Mouse (Mus musculus) ovary, postnatal 36 days (tissue): Measurements from ENCODE around the gene C1qtnf3.

Source experiments
- DNase-seq: peaks from one replicate; pipeline ENCODE4 v3.0.0; 2022; ENCODE audit warnings: low spot score, mixed read lengths

Gene C1qtnf3

DNA sequence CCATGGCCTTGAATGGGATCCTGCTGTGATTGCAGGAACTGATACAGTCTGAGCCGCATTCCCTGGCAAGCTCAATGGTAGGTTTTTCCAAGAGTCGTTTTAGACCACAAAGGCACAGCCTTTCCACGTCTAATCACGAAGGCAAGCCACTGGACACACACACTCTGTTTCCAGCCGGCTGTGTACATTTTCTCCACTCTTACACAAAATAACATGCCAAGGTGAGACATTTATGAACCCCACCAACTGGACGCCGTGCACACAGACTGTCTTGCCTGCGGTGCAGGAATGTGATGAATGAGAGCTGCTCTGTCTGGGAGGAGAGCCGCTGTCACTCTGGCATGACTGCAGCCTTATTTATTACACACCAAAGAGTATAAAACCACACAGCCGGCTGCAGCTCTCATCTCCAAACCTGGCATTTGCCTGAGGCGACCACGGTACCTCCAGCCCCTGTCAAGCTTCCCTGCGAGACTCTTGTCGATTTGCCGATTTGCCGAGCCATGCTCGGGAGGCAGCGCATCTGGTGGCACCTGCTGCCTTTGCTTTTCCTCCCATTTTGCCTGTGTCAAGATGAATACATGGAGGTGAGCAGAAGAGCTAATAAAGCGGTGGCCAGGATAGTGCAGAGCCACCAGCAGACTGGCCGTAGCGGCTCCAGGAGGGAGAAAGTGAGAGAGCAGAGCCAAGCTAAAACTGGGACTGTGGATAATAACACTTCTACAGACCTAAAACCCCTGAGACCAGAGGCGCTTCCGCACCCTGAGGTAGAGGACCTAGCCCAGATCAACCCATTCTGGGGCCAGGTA lies at the start of gene C1qtnf3:
Gene C1qtnf3 (plus strand): TSS at position 382 of the 809 bp plus-strand sequence.
- no peak for DNase-seq

DNA sequence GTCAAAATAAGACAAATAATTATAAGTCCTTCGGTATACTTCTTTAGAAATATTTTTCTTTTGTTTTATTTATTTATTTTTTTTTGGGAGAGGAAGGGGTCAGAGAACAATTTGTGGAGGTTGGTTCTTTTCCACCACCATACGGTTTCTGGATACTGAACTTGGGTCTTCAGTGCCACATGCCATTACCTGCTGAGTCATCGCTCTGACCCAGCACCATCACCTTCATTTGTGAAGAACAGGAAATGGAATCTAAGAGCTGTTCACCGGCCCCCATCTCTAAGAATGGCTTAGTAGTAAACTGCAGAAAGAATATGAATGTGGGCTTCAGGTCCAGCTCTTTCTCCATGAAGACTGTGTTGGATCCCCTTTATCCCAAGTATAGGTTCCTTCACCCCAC lies 49.8 kb upstream of the C1qtnf3 start:
- no peak for DNase-seq

- no peak for DNase-seq
Observed at GRCm38 (mm10) chr15:10916611-10917311, 35.4 kb upstream of the C1qtnf3 start.

- no peak for DNase-seq
Observed at GRCm38 (mm10) chr15:10917312-10917660, 34.8 kb upstream of the C1qtnf3 start.

DNA sequence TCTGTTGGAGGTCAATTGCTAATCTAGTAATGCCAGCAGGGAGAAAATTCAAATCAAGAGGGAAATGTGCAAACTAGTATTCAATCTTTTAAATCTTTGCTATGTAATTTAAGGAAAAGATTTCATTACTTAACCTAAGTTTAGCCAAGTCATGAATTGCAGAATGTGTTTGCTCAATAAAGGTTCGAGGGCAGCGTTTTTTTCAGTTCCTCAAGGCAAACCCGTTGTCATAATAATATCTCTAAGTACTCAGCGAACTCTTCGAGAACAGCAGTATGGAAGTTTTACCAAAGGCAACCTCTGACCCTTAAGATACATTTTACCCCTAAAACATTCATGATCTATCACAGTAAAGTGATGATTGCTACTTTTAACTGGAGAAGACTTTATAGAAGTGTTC lies 31.9 kb upstream of the C1qtnf3 start:
- DNase-seq, result no peak

DNA sequence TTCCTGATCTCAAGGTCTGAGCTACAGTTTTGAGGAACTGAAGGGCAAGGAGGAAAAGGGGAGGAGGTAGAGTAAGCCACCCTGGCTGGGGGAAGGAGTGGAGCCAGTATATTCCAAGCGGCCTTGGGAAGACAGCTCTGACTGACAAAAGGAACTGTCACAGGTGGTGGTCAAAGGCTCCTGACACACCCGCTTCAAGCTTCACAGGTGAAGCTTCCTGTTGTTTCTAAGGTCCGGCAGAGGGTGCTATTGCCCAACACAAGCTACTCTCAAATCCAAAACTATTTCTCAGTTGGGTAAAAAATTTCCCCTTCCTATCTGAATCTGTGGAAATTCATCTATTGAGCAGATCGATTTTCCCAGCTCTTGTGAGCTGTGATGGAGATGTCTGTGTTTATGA lies 31.1 kb upstream of the C1qtnf3 start:
- DNase-seq, result no peak

- no peak for DNase-seq
Observed at GRCm38 (mm10) chr15:10922061-10922460, 30.1 kb upstream of the C1qtnf3 start.

GRCm38 (mm10) chr15:10922570-10922969 lies 29.6 kb upstream of the C1qtnf3 start:
- DNase-seq, result no peak

DNA sequence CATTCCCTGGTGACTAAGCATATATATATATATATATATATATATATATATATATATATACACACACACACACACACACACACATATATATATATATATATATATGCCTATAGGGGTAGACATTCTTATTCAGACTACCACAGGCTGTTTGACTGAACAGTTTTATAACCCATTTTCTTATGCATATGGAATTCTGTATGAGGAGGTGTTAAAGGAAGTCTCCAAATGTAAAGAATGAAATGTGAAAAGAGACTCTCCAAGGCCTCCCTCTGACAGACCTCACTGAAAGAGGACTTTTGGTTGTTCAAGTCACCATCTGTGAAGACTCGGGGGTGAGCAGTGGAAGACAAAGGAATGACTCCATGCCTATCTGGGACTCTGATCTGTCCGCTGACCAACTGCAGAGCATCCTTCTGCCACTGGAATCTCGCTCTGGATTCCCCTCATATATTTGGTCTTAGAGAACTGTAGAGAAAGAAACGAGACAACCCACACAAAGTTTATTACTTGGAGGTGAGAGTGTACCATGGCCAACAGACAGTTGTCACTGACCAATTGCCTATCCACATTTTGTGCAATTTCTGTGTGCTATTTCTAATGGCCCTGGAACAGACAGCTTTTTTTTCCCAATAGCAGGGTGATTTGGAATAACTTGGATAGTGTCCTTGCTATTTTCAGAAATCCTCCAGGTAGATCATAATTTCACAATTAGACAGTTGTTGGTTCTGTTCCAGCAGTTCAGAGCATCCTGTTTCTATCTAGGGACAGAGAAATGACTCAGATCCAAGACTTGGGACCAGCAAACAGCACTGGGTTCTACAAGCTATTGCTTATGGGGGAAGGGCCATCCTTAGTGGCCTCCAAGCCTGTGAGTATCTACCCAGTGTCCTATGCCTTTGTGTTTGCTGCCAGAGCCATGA lies 28.8 kb upstream of the C1qtnf3 start:
- no peak for DNase-seq

DNA sequence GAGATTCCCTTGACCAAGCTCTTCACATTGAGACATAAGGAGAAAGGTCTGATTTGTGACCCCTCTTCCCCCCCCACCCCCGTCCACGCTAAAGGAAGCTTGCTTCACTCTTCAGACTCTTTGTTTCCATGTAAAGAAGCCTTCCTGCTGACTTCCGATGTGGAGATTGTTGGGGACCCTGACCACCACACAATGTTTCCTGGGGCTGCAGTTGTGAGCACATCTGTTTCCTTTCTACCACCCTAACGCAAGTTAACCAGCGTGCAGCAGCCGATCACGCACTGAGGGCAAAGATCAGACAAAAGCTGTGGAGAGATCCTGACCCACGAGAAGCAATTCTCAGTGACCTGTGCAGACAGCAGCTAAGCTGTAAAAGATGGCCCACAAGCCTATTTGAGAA lies 24.8 kb upstream of the C1qtnf3 start:
- no peak for DNase-seq

DNA sequence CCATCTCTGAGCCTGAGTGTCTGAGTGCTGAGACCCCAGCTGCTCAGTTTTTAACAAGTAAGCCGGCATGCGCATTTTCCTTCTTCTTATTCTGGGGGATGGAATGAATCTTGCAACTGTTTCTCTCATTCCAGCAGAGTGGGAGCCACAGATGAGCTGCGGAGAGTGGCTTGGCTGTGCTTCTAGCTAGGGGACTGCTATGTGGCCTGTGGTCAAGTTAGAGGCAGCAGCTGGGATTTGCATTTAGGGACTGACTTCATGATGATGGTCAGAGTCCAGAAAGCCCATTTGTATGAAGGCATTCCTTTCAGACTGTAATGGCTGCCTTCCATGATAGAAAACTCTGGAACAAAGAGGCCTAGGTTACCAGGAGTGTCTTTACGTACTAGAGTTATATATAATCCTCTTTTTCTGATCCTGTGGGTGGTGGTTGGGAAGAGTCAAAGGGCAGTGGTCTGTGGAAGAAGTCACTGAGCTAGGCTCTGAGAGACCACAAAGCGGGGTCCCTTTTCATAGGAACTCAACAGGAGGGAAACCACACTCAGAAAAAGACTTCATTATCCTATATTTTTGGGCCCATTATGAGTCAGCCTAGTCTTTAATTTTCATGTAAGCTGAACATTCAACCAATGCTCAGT lies 23.4 kb upstream of the C1qtnf3 start:
- no peak for DNase-seq

DNA sequence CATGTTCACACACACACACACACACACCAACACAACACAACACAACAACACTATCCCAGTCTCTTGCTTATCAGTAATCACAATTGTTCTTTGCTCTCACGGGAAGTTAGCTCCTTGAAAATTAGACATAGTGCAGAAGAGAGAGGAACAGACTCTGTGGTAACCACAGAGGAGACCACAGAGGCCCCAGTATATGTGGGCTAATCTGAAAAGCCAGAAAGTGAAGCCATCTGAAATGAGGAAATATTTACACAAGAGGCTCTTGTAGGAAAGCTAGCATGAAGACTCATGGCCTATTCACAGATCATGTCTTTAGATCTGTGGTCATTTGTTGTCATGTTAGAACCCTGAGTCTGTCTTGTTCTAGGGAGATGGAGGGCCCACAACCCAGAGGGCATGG lies 18.2 kb upstream of the C1qtnf3 start:
- DNase-seq, result no peak

DNA sequence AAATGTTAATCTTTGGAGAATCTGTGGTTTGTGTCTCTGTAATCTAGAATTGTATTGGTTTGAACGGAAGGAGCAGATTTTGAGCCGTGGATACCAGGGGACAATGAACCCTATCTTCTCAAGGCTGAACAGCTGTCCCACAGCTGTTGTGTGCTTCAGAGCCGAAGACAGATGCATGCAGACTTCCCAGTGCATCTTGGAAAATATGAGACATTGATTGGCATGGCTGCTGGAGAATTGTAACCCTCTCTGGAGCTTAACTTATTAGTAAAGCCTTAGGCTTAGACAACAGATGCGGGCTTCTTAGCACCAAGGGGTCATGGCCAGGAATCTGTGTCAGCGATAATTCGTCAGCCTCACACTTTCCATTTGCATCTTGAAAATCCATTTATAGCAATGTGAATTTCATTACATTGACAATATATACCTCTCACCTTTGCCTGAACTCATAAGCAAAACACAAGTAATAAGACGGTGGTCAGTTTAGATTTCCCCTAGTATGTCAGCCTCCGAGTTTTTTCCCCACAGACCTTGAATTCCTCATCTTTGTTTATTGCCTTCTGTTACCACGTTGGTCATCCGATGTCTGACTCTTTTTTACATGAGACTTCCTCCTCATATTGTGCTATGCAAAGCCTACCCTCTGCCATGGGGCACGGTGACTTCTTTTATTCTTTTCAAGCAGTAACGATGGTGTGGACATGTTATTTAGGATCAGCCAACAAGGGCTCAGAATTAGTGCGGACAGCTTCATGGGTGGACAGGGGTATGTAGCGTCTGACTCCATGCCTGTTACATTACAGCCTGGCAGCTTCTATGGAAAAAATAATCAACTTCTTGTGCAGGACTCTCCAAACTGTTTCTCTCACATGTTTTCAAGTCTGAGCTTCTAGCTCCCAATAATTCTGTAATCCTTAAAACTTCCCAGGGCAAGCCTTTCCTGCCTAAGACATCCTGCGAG lies 11.7 kb upstream of the C1qtnf3 start:
- DNase-seq, result no peak

- DNase-seq, result no peak
Observed at GRCm38 (mm10) chr15:10941901-10942300, 10.2 kb upstream of the C1qtnf3 start.

DNA sequence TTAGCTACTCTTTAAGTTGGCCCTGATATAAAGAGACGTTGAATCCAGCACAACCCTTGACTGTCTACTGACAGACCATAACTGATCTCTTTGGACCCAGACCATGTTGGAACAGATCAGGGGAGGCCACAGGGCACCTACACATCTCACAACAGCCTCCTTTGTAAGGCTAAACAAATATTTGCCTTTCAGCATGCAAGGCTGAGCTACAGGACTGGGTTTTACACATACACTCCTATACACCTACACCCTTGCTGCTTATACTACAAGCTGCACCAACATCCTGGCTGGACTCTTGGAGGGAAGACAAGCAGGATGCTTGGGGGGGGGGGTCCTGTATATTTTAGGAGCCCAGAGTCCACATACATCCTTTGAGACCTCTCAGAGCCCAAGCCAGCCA lies 4.3 kb upstream of the C1qtnf3 start:
- DNase-seq, result no peak

- no peak for DNase-seq
Observed at GRCm38 (mm10) chr15:10952760-10953305, 701 bp downstream of the C1qtnf3 start.

DNA sequence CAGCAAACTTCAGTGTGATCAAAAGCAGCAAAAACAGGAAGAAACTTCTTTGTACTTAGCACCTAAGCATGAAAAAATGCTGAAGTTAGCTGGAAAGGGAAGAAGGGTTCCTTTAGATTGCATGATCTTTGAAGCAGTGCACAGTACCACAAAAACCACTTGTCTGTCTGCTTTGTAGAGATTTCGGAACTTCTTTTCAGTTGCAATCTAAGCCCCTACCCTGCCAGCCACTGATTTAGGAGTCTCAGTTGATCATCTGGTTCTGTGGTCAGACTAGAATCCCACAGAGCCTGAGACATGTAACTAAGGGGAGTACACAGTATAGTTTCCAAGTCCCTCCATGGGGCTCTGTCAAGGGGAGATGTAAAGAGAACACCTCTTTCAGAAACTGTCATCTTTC lies 1.3 kb downstream of the C1qtnf3 start:
- no peak for DNase-seq

DNA sequence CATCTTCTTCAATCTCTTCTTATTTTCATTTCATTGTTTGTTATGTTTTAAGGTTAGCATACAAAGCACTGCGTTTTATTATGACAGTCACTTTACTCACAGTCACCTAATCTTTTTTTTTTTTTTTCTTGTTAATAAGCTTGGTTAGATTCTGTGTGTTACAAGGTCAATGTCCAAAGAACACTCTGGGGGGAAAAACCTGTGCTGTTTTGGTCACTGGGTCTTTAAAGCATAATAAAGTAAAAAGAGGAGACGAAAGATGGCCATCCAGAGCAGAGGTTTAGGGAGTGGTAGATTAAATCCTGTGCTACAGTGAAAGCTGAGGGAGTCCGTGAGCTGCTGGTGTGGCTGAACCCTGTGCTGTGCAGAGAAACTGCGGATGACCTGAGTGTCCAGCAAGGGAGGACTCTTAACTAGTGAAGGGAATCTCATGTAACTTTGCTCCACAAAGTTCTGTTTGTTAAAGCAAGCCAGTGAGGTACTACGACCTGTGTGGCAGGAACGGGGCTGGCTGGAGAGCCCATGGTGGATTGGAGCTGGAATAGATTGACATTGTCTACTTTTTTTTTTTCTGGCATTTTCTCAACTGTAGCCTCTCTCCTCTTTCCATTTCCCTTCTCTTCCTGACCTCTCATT lies 2.4 kb downstream of the C1qtnf3 start:
- no peak for DNase-seq

DNA sequence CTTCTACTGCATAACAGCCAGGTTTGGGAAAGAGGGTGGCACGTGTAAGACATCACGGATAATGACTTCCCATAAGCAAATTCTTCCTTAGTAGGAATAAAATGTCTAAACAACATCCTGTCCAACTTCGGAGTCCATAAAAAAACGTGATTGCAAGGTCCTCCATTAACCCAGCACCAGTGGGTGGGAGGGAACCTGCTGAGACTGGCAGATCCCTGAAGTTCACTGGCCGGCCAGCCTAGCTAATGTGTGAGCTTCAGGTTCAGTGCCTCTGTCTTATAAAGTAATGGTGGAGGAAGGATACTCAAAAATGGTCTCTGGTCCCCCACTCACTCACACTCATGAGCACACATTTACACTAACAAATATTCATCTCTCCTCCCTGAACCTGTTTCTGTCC lies 3.0 kb downstream of the C1qtnf3 start:
- no peak for DNase-seq

- DNase-seq, result no peak
Observed at GRCm38 (mm10) chr15:10956706-10957105, 4.6 kb downstream of the C1qtnf3 start.
